20 mouse cellular contexts compared by ENCODE assay signal in the genomic region with DNA sequence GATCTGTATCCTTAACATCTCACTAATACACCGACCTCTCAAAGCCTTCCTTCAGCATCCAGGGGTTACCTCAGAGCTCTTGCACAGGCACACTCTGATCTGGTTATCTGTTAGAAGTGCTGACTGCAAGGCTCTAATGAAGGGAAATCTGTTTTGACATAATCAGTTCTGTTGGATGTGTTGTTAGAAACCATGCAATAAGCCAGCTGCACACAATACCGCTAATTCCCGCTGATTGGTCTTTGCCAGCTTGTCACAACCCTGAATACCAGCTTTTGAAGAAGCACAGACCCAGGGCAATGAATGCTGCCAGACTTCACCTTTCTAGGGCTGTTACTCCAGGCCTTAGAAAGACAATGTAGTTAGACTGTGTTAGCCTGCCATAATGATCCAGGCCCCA.
DNase-seq lines count a peak whose midpoint lies in the region; ATAC-seq and TF ChIP-seq lines count a peak whose summit lies in the region.
"Had no signal": no experiment of that assay in that cellular context is flagged by ENCODE, and none has a peak within 500 bp of the region (broad histone marks: within the 10 kb centered on the region; RNA-seq: fewer than 3 reads in every experiment).

No protein-coding gene starts in this region.

- ATAC-seq in midbrain, embryonic 14.5 days (ENCODE audit: low FRiP score, low TSS enrichment): no peak
- ATAC-seq in midbrain, postnatal 0 days (ENCODE audit: low FRiP score): no peak
- ATAC-seq in forebrain, embryonic 13.5 days: peak; percentile 95
- ATAC-seq: intestine, embryonic 15.5 days had no signal

- 62% methylated on average over 3 of the region's 3 CpGs for WGBS in midbrain, embryonic 14.5 days
- WGBS in midbrain, postnatal 0 days: 60% methylated on average over 3 of the region's 3 CpGs
- 25% methylated on average over 3 of the region's 3 CpGs for WGBS in forebrain, embryonic 13.5 days

- DNase-seq in adrenal gland, adult 2 months: peak; percentile 3
- DNase-seq in adrenal gland, postnatal 4 days (ENCODE audit: low spot score in 2 of 2): no peak
- DNase-seq in midbrain, embryonic 14.5 days: peak; percentile 17
- DNase-seq in midbrain, postnatal 0 days (ENCODE audit: low spot score): no peak
- no peak for DNase-seq in cerebellum, adult 18-20 months
- no peak for DNase-seq in heart, postnatal 36 days
- DNase-seq in kidney, adult 11 months: no peak
- DNase-seq: cerebellum, adult 11-12 months; cerebellum, postnatal 36 days; gastrocnemius, postnatal 10 days; layer of hippocampus, postnatal 36 days; left cerebral cortex, postnatal 4 days; lung, adult 2 months; thymus, postnatal 36 days had no signal

- H3K9ac ChIP-seq in midbrain, embryonic 14.5 days (replicated peaks; ENCODE audit: low read length): no peak overlapping the region
- H3K9ac ChIP-seq in midbrain, postnatal 0 days (replicated peaks; ENCODE audit: low read length, poor library complexity, severe bottlenecking): no peak overlapping the region
- H3K9ac ChIP-seq in forebrain, embryonic 13.5 days: no peak overlapping the region
- H3K9ac ChIP-seq: hindbrain, embryonic 12.5 days; intestine, embryonic 15.5 days; kidney, embryonic 15.5 days; neural tube, embryonic 12.5 days had no signal

- no peaks in the 10 kb centered on the region for H3K36me3 ChIP-seq in midbrain, embryonic 14.5 days (ENCODE audit: control insufficient read depth, insufficient read depth, low read length)
- no peaks in the 10 kb centered on the region for H3K36me3 ChIP-seq in midbrain, postnatal 0 days (ENCODE audit: insufficient read depth, low read length)
- no peaks in the 10 kb centered on the region for H3K36me3 ChIP-seq in forebrain, embryonic 13.5 days (ENCODE audit: poor library complexity, severe bottlenecking)
- H3K36me3 ChIP-seq: hindbrain, embryonic 12.5 days; intestine, embryonic 15.5 days; kidney, embryonic 15.5 days; neural tube, embryonic 12.5 days had no signal

- H3K4me2 ChIP-seq in midbrain, embryonic 14.5 days (ENCODE audit: low read length): no peak overlapping the region
- no peak overlapping the region for H3K4me2 ChIP-seq in midbrain, postnatal 0 days (ENCODE audit: low read depth, low read length, poor library complexity, severe bottlenecking)
- no peak overlapping the region for H3K4me2 ChIP-seq in forebrain, embryonic 13.5 days
- H3K4me2 ChIP-seq: hindbrain, embryonic 12.5 days; intestine, embryonic 15.5 days; kidney, embryonic 15.5 days; neural tube, embryonic 12.5 days had no signal

- no peaks in the 10 kb centered on the region for H3K9me3 ChIP-seq in midbrain, embryonic 14.5 days (ENCODE audit: control insufficient read depth, low read length)
- no peaks in the 10 kb centered on the region for H3K9me3 ChIP-seq in midbrain, postnatal 0 days (ENCODE audit: low read length)
- no peaks in the 10 kb centered on the region for H3K9me3 ChIP-seq in forebrain, embryonic 13.5 days (replicated peaks)
- H3K9me3 ChIP-seq: hindbrain, embryonic 12.5 days; intestine, embryonic 15.5 days; kidney, embryonic 15.5 days; neural tube, embryonic 12.5 days had no signal

- no peak for TF ChIP-seq CTCF in midbrain, postnatal 0 days (IDR thresholded peaks at IDR 0.05)

- intact Hi-C loops in heart, postnatal 36 days (cut with DNase I): no loop called here

- peak overlapping the region; percentile 32; the same call in 1 of the 2 replicates for H3K27ac ChIP-seq in midbrain, embryonic 14.5 days (replicated peaks; ENCODE audit: low read depth, low read length)
- H3K27ac ChIP-seq in midbrain, postnatal 0 days (ENCODE audit: low read depth, low read length): no peak overlapping the region
- H3K27ac ChIP-seq in forebrain, embryonic 13.5 days: no peak overlapping the region
- H3K27ac ChIP-seq: hindbrain, embryonic 12.5 days; intestine, embryonic 15.5 days; kidney, embryonic 15.5 days; macrophage; neural tube, embryonic 12.5 days had no signal

- H3K4me1 ChIP-seq in midbrain, embryonic 14.5 days (ENCODE audit: control insufficient read depth, insufficient read depth, low read length): no peaks in the 10 kb centered on the region
- no peaks in the 10 kb centered on the region for H3K4me1 ChIP-seq in midbrain, postnatal 0 days (ENCODE audit: insufficient read depth, low read length)
- H3K4me1 ChIP-seq in forebrain, embryonic 13.5 days: peaks cover 4% of the 10 kb centered on the region
- H3K4me1 ChIP-seq: hindbrain, embryonic 12.5 days; intestine, embryonic 15.5 days; kidney, embryonic 15.5 days; neural tube, embryonic 12.5 days had no signal

- no peaks in the 10 kb centered on the region for H3K27me3 ChIP-seq in midbrain, embryonic 14.5 days (ENCODE audit: control insufficient read depth, insufficient read depth, low read length)
- no peaks in the 10 kb centered on the region for H3K27me3 ChIP-seq in midbrain, postnatal 0 days (ENCODE audit: insufficient read depth, low read length)
- no peaks in the 10 kb centered on the region for H3K27me3 ChIP-seq in forebrain, embryonic 13.5 days
- H3K27me3 ChIP-seq: hindbrain, embryonic 12.5 days; intestine, embryonic 15.5 days; kidney, embryonic 15.5 days; neural tube, embryonic 12.5 days had no signal

- H3K4me3 ChIP-seq in midbrain, embryonic 14.5 days (replicated peaks; ENCODE audit: low read depth, low read length): no peak overlapping the region
- no peak overlapping the region for H3K4me3 ChIP-seq in midbrain, postnatal 0 days (ENCODE audit: low read depth, low read length)
- no peak overlapping the region for H3K4me3 ChIP-seq in forebrain, embryonic 13.5 days
- H3K4me3 ChIP-seq: hindbrain, embryonic 12.5 days; intestine, embryonic 15.5 days; kidney, embryonic 15.5 days; neural tube, embryonic 12.5 days had no signal

Comparison
In these comparisons a context has a peak if more than half of its experiments do, and no peak if none do; other contexts are left out.
1. DNase-seq: peak in adrenal gland, adult 2 months (single experiment) and midbrain, embryonic 14.5 days (single experiment); none in adrenal gland, postnatal 4 days (0 of 2), midbrain, postnatal 0 days (single experiment), cerebellum, adult 18-20 months (0 of 2), heart, postnatal 36 days (0 of 2) and kidney, adult 11 months (single experiment).